Mouse (Mus musculus): Measurements from ENCODE around the gene Col5a2. TPM values are rescaled to one million over a fixed set of nuclear protein-coding genes. Genes with fewer than 3 reads are reported as not detected.
"Not testable (repeated sequence)": the region's sequence is repeated elsewhere in the genome, so short reads cannot be mapped to it uniquely, and the experiment has no call there.

The Col5a2 gene
- total RNA-seq (2021): 10 to 100 TPM; 39.0 to 61.6 TPM
- long read RNA-seq, experiment 1, full-length matches to known transcripts: 2 of 11 reads
- long read RNA-seq, experiment 1, partial matches to known transcripts: 7 of 11 reads
- long read RNA-seq, experiment 1, other reads (novel, unspliced or antisense): 2 of 11 reads
- long read RNA-seq, experiment 2, full-length matches to known transcripts: 4 of 20 reads
- long read RNA-seq, experiment 2, partial matches to known transcripts: 12 of 20 reads
- long read RNA-seq, experiment 2, other reads (novel, unspliced or antisense): 4 of 20 reads

- peak; percentile 62 for DNase-seq
Observed at GRCm38 (mm10) chr1:45502865-45503332, at the start of gene Col5a2. TSS of gene Col5a2 (minus strand) at chr1:45503282.

- no peak for DNase-seq
Observed at GRCm38 (mm10) chr1:45550531-45550930, 47.4 kb upstream of the Col5a2 start.

- DNase-seq: no peak
Observed at GRCm38 (mm10) chr1:45541888-45542287, 38.8 kb upstream of the Col5a2 start.

GRCm38 (mm10) chr1:45541161-45541560 lies 38.1 kb upstream of the Col5a2 start:
- no peak for DNase-seq

- no peak for DNase-seq
Observed at GRCm38 (mm10) chr1:45531486-45531885, 28.4 kb upstream of the Col5a2 start.

- not testable (repeated sequence) for DNase-seq
Observed at GRCm38 (mm10) chr1:45527476-45527875, 24.4 kb upstream of the Col5a2 start.

GRCm38 (mm10) chr1:45523601-45524000 lies 20.5 kb upstream of the Col5a2 start:
- no peak for DNase-seq

GRCm38 (mm10) chr1:45521486-45521885 lies 18.4 kb upstream of the Col5a2 start:
- DNase-seq: no peak

GRCm38 (mm10) chr1:45502241-45502741 lies 791 bp downstream of the Col5a2 start:
- no peak for DNase-seq

- no peak for DNase-seq
Observed at GRCm38 (mm10) chr1:45501437-45501836, 1.6 kb downstream of the Col5a2 start.

- DNase-seq: no peak
Observed at GRCm38 (mm10) chr1:45500456-45500855, 2.6 kb downstream of the Col5a2 start.

GRCm38 (mm10) chr1:45495025-45495424 lies 8.1 kb downstream of the Col5a2 start:
- DNase-seq: no peak

- DNase-seq: no peak
Observed at GRCm38 (mm10) chr1:45492130-45492723, 10.9 kb downstream of the Col5a2 start.

GRCm38 (mm10) chr1:45490451-45490850 lies 12.6 kb downstream of the Col5a2 start:
- DNase-seq: no peak

GRCm38 (mm10) chr1:45488291-45488690 lies 14.8 kb downstream of the Col5a2 start:
- DNase-seq: no peak

- no peak for DNase-seq
Observed at GRCm38 (mm10) chr1:45483001-45483400, 20.1 kb downstream of the Col5a2 start.

GRCm38 (mm10) chr1:45481876-45482275 lies 21.2 kb downstream of the Col5a2 start:
- no peak for DNase-seq

- no peak for DNase-seq
Observed at GRCm38 (mm10) chr1:45479087-45479486, 24.0 kb downstream of the Col5a2 start.

- peak; percentile 24 for DNase-seq
Observed at GRCm38 (mm10) chr1:45472751-45473150, 30.3 kb downstream of the Col5a2 start.

- DNase-seq: no peak
Observed at GRCm38 (mm10) chr1:45460767-45461166, 42.3 kb downstream of the Col5a2 start.

- DNase-seq: no peak
Observed at GRCm38 (mm10) chr1:45455763-45456162, 47.3 kb downstream of the Col5a2 start.

GRCm38 (mm10) chr1:45448856-45449255 lies 54.2 kb downstream of the Col5a2 start:
- no peak for DNase-seq

- DNase-seq: no peak
Observed at GRCm38 (mm10) chr1:45431922-45432321, 71.2 kb downstream of the Col5a2 start.

GRCm38 (mm10) chr1:45430520-45430919 lies 72.6 kb downstream of the Col5a2 start:
- DNase-seq: peak; percentile 66

All from gastrocnemius, postnatal 25 days (tissue).